Mouse (Mus musculus) heart, embryonic 10.5 days (tissue): Measurements from ENCODE around the gene Fblim1. TPM values are rescaled to one million over a fixed set of nuclear protein-coding genes. Genes with fewer than 3 reads are reported as not detected.

Experiments
- DNase-seq: peaks from one replicate; pipeline ENCODE4 v3.0.0-alpha.2; 2017; ENCODE audit warnings: low spot score
- H3K27ac ChIP-seq: fragments of 300-500 bp; sonication (generic); 2 replicates; pipeline ENCODE4 v1.5.1; 2016; ENCODE audit warnings: mild to moderate bottlenecking
- H3K27me3 ChIP-seq: fragments of 300-500 bp; sonication (generic); 2 replicates; pipeline ENCODE4 v1.6.1; 2016; ENCODE audit warnings: mild to moderate bottlenecking; ENCODE audit not compliant: poor library complexity, insufficient read depth, severe bottlenecking
- H3K36me3 ChIP-seq: fragments of 300-500 bp; sonication (generic); 2 replicates; pipeline ENCODE4 v1.6.1; 2016; ENCODE audit warnings: mild to moderate bottlenecking, moderate library complexity
- H3K4me1 ChIP-seq: fragments of 300-500 bp; sonication (generic); 2 replicates; pipeline ENCODE4 v1.6.1; 2016; ENCODE audit warnings: mild to moderate bottlenecking
- H3K4me3 ChIP-seq: fragments of 300-500 bp; sonication (generic); 2 replicates; pipeline ENCODE4 v1.5.1; 2016; ENCODE audit warnings: mild to moderate bottlenecking, moderate library complexity
- H3K9me3 ChIP-seq: fragments of 300-500 bp; sonication (generic); 2 replicates; pipeline ENCODE4 v1.6.1; 2016; ENCODE audit warnings: mild to moderate bottlenecking, moderate library complexity
- WGBS: fragments of 180-500 bp; shearing (Covaris S2); methylation state at CpG from one replicate; pipeline ENCODE4 v1.1.7; 2016; 5-methylcytosine and 5-hydroxymethylcytosine counted together
- polyA plus RNA-seq: library from polyadenylated mRNA; unstranded; fragments of >200 nt; fragmentation: Nextera tagmentation; extraction: Ambion mirVana; gene quantifications from 2 replicates; pipeline ENCODE4 v1.2.1, GENCODE M21; 2016

Fblim1 gene
- polyA plus RNA-seq, 1 experiment from 2014 or later = 62.7 TPM

DNA sequence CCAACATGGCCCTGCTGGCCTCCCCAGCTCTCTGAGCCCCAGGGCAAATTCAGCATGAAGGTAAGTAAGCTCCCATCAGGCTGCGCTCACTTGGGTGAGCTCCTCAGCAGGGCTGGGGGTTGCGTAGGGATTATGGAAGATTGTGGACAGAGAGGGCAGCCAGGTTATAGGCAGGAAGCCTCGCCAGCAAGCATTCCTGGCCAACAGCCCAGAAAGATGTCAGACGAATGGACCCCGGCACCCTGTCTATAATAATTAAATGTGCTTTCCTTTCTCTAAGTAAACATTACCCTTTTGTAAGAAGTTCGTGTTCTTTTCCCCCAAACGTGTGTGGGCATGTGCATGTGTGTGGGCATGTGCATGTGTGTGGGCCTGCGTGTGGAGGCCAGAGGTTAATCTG, 1.4 kb downstream of the Fblim1 start:
- WGBS = 72% methylated on average over 8 of the region's 8 CpGs
- DNase-seq = no peak
- H3K27me3 ChIP-seq = peaks cover 7% of the 10 kb centered on the region; the same call in 1 of the 2 replicates
- H3K4me3 ChIP-seq = no peak overlapping the region
- no peaks in the 10 kb centered on the region for H3K36me3 ChIP-seq
- peak overlapping the region; percentile 49 for H3K27ac ChIP-seq
- no peaks in the 10 kb centered on the region for H3K9me3 ChIP-seq
- H3K4me1 ChIP-seq = peaks cover 51% of the 10 kb centered on the region

DNA sequence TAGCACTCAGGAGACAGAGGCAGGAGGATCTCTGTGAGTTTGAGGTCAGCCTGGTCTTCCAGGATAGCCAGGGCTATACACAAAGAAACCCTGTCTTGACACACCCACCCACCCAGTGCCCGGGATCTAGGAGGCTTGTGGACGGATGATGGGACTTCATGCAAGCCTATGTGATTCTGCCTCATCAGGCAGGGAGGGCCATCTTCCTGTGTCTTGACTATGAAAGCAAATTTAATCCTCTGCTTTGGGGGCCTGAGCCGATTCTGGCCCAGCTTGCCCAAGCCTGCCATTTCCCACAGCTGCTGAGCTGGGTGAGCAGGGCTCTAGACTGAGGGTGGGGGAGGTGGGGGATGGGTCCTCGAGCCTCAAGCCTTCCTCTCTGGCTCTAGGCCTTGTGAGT, 2.0 kb downstream of the Fblim1 start:
- Histone ChIP-seq H3K4me3 (no peak overlapping the region), H3K9me3 (no peaks in the 10 kb centered on the region), H3K27ac (peak overlapping the region; percentile 49), H3K4me1 (peaks cover 57% of the 10 kb centered on the region), H3K27me3 (peaks cover 7% of the 10 kb centered on the region; the same call in 1 of the 2 replicates), H3K36me3 (no peaks in the 10 kb centered on the region)
- DNase-seq = no peak
- WGBS = 73% methylated on average over 4 of the region's 4 CpGs

DNA sequence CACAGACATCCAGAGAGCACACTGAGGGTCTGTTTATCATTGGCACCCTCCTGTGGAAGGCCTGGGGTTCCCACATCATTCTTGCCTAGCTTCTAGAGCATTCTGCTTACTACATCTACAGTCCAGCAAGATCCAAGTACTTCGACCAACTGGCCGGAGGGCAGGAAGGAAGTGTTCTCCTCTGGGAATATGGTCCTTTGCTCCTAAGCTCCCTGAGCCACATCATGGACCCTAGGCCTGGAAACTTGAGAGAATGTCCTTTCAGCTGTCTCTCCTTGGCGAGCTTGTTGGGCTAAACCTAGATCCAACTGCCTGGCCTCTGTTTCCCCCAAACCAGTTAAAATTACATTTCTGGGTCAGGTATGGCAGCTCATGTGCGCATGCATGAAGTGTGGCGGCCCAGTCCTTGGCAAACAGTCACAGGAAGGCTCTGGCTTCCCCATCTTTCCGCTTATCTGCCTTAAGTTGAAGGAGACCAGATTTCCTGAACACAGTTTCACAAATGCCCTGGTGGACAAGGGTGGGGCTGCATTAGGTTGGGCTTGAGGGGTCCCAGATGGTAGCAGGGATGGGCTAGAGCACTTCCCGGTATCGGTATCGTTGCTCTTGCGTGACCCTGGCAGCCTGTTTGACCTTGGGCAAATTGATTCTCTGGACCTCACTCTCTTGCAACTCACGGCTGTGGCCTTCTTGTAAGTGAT, 3.2 kb downstream of the Fblim1 start:
- Histone ChIP-seq H3K27ac (peak overlapping the region; percentile 91; the same call in 1 of the 2 replicates), H3K27me3 (peaks cover 7% of the 10 kb centered on the region; the same call in 1 of the 2 replicates), H3K36me3 (no peaks in the 10 kb centered on the region), H3K9me3 (no peaks in the 10 kb centered on the region), H3K4me3 (no peak overlapping the region), H3K4me1 (peaks cover 69% of the 10 kb centered on the region)
- no peak for DNase-seq
- 58% methylated on average over 11 of the region's 11 CpGs for WGBS

DNA sequence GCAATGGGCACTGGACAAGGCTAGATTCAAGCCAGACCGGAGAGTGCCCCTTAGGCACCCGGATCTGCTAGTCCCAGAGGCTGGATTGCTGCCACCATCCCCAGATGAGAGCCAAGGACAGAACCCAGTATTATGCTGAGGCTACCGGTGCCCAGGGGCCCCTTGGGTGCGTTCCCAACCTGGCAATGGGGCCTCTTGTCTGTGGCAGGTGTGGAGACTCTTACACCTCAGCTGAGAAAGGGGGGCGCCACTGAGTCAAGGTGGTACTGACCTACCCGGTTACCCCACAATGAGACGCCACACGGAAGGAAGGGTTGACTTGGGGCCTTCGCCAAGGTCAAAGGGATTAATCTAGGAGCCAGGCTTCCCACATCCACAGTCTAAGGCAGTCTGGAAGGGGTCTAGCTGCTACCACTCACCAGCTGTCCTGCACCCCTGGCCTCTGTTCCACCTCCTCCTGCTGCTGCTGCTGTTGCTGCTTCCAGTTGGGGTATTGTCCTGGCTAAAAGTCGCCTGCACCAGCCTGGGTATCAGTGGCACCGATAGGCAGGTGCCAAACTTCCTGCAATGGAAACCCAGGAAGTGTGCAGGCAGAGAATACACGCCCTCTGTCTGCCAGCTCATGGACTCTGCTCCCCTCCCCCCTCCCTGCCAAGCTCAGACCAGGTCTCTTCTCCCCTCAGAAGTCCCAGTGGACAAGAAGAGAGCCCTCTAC, 4.6 kb downstream of the Fblim1 start:
- no peak overlapping the region; the same call in 1 of the 2 replicates for H3K4me3 ChIP-seq
- DNase-seq = no peak
- peak overlapping the region; percentile 91 for H3K27ac ChIP-seq
- peaks cover 7% of the 10 kb centered on the region; the same call in 1 of the 2 replicates for H3K27me3 ChIP-seq
- peaks cover 78% of the 10 kb centered on the region for H3K4me1 ChIP-seq
- H3K36me3 ChIP-seq = no peaks in the 10 kb centered on the region
- 66% methylated on average over 12 of the region's 12 CpGs for WGBS
- H3K9me3 ChIP-seq = no peaks in the 10 kb centered on the region

DNA sequence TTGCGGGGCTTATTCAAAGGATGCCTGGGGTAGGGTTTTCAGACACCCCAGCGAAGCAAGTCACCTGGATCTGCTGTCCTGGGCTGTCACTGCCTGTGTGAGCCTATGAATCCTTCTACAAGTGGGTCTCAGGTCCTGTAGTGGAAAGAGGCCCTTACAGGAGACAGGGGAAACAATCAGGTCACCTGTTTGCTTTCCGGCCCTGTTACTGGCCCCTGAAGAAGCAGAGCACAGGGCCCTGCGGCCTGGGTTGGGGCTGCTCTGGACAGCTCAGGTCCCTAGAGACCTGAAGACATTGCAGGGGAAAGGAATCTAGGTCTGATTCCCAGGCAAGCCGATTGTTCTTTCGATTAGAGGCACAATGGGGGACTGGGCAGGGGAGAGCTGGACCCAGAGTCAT, 5.5 kb downstream of the Fblim1 start:
- peaks cover 74% of the 10 kb centered on the region for H3K4me1 ChIP-seq
- 29% methylated on average over 6 of the region's 6 CpGs for WGBS
- peak overlapping the region; percentile 79 for H3K4me3 ChIP-seq
- H3K27me3 ChIP-seq = peaks cover 7% of the 10 kb centered on the region; the same call in 1 of the 2 replicates
- DNase-seq = no peak
- H3K36me3 ChIP-seq = peaks cover 4% of the 10 kb centered on the region
- H3K9me3 ChIP-seq = no peaks in the 10 kb centered on the region
- H3K27ac ChIP-seq = peak overlapping the region; percentile 91

DNA sequence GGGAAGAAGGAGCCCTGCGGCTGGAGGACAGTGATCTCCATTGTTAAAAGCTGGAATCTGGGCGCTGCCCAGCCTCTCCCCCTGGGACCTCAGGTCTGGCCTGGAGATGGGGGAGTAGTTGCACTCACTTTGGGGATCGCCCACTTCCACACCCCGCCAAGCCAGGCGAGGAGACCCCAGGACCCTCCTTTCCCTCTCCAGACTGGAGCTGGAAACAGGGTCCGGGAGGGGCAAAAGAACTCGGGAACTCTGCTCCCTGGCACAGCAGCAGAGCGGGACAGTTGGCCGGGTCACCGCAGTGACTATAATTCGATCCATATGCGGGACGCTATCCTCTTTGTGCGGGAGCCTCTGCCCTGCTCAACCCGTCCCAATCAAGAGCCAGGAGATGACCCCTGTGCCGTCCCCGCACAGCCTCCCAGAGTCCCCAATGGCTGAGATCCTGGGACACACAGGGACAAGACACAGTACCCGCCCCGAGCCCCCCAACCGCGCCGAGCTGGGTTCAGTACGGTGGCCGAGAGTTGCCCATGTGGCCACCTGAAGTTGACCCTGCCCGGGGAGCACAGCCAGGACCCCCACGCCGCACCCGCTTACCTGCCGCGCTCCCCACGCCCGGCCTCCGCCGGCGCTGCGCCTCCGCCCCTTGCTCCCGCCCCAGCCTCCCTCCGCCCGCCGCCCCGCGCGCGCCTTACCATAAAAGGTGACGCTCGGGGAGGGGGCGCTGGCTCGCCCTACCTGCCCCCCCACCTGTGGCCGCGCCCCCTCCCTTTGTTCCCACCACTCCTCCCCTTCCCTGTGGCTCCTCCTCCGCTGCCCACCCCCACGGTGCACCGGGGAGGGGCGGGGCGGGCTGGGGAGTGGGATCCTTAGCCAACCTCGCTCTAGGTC, 6.4 kb downstream of the Fblim1 start:
- Histone ChIP-seq H3K9me3 (no peaks in the 10 kb centered on the region), H3K4me3 (peak overlapping the region; percentile 79), H3K27me3 (peaks cover 7% of the 10 kb centered on the region; the same call in 1 of the 2 replicates), H3K4me1 (peaks cover 72% of the 10 kb centered on the region), H3K27ac (peak overlapping the region; percentile 91), H3K36me3 (peaks cover 12% of the 10 kb centered on the region)
- DNase-seq = no peak
- WGBS = under 1% methylated on average over 56 of the region's 57 CpGs

DNA sequence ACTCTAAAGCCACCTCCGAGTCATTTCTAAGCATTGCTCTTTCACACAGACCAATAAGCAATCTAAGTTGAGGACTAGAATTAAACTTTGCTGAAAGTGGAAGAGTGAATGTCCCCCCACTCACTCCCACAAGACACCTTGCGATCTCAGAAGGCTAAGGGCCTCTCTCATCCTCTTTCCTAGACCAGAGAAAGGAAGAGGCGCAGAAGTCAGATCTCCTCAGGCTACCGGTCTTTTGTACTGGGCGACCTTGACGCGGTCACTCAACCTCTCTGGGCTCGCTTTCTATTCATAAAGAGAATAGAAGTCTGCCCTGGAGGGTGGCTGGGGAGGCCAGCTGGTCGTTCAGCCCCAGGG, 7.0 kb downstream of the Fblim1 start:
- WGBS = under 1% methylated on average over 9 of the region's 9 CpGs
- Histone ChIP-seq H3K27me3 (peaks cover 7% of the 10 kb centered on the region; the same call in 1 of the 2 replicates), H3K4me1 (peaks cover 66% of the 10 kb centered on the region), H3K27ac (peak overlapping the region; percentile 91), H3K36me3 (peaks cover 19% of the 10 kb centered on the region), H3K9me3 (no peaks in the 10 kb centered on the region), H3K4me3 (peak overlapping the region; percentile 79)
- no peak for DNase-seq

DNA sequence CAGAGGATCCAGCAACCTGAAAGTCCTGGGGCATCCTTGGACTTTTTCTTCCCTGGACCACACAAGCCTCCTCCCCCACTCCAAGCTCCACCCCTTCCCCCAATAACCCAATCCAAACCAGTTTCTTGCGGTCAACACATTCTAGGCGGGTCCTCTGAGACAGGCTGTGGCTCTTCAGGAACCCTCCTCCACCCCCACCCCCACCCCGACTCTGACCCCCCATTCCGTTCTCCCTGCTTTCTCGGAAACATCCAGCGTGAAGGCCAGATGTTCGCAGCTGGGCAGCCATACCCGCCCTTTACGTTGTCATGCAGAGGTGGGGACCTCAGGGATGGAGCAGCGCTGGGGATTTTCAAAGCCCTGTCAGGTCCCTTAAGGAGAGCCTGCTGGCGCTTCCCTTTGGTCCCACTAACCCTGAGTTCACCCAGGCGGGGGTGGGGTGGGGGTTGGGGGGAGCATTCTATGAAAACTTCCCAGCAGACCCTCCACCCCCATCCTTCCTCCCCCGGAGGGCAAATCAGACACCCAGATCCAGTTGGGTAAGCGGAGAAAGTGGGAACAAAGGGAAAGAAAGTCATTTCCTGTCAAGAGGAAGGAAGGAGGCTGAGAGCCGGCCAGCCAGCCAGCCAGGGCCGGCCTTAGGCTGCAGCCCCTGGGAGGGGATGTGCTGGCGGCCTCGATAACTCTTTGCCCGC, 7.5 kb downstream of the Fblim1 start:
- Histone ChIP-seq H3K36me3 (peaks cover 22% of the 10 kb centered on the region), H3K27ac (peak overlapping the region; percentile 91), H3K4me1 (peaks cover 62% of the 10 kb centered on the region), H3K9me3 (no peaks in the 10 kb centered on the region), H3K4me3 (peak overlapping the region; percentile 79), H3K27me3 (peaks cover 7% of the 10 kb centered on the region; the same call in 1 of the 2 replicates)
- no peak for DNase-seq
- WGBS = 1% methylated on average over 19 of the region's 19 CpGs

DNA sequence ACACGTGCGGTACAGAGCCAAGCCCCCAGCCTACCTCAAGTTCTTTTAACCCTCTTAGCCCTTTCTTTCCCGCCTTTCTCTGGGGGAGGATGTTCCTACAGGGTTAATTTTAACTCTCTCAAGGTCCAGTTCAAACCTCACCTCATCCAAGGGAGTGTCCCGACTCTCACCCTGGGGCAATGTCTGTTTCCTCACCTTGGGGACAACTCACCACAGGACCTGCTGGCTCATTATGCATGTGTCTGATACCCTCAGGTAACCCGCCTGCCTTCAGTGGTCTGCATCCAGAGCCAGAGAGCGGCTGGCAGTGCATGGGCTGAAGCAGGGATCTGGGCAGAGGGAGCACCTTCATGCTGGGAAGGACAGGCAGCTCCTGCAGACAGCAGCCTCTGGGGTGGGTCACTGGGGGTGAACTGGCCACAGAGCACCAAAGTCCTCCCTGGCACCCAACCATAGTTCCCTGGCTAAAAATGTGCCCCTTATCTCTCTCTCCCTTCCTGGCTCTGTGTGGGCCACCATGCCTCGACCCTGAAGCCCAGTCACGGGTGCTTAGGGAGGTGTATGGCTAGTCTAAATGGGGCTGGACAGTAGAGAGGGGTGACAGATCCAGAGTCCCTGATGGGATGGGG, 9.1 kb downstream of the Fblim1 start:
- H3K27ac ChIP-seq = no peak overlapping the region

DNA sequence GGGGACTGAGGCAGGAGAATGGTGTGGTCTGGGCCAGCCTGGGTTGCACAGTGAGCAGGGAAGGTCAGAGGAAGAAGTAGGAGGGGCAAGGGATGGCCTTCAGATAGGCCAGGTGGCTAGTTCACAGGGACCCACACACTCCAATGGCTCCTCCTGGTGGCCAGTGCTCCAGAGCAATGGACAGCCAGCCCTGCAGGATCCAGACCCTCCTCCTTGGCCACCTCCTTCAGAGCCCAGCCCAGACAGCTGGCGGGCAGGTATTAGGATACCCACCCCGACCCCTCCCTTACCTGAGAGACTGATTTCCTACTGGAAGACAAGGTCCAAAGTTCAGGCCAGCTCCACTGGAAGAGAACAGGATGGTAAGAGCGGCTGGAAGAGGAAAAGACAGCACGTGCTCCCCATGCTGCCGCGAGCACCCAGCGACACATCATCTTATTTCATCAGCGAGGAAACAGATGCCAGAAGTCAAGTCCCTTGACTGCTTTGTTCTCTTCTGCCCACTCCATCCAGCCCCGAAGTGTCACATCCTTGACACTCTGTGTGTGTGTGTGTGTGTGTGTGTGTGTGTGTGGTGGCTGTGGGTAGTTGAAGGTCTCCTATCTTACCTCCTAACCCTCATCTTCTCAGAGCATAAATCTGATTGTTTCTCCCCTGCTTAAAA, 10.2 kb downstream of the Fblim1 start:
- H3K9me3 ChIP-seq = no peaks in the 10 kb centered on the region
- DNase-seq = no peak
- 76% methylated on average over 9 of the region's 9 CpGs for WGBS
- no peaks in the 10 kb centered on the region; the same call in 1 of the 2 replicates for H3K27me3 ChIP-seq
- H3K36me3 ChIP-seq = peaks cover 47% of the 10 kb centered on the region
- no peak overlapping the region for H3K4me3 ChIP-seq
- peaks cover 38% of the 10 kb centered on the region for H3K4me1 ChIP-seq
- H3K27ac ChIP-seq = no peak overlapping the region

More for the DNA sequence above, 9.1 kb downstream of the Fblim1 start:
- Histone ChIP-seq H3K4me1 (peaks cover 48% of the 10 kb centered on the region), H3K27me3 (peaks cover 7% of the 10 kb centered on the region; the same call in 1 of the 2 replicates), H3K4me3 (no peak overlapping the region), H3K36me3 (peaks cover 37% of the 10 kb centered on the region), H3K9me3 (no peaks in the 10 kb centered on the region)
- WGBS = 72% methylated on average over 8 of the region's 8 CpGs
- no peak for DNase-seq

DNA sequence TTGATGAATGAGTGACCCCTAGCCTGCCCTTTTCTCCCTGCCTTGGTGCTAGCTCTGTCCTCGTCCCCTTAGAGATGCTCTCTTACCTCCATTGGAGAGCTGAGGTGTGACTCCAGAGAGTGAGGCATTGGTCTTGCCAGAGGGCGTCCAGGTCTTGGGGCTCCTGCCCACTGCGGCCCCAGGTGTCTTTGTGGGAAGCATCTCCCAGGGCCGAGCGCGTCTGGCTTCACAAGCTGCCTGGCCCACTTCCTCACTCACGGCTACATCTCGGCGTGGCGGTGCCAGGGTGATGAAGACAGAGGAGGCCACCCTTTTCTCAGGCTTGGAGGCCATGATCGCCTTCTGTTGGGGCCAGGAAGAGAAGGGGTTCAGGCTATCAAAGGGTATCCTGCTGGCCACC, 10.8 kb downstream of the Fblim1 start:
- WGBS = 93% methylated on average over 11 of the region's 11 CpGs
- Histone ChIP-seq H3K36me3 (peaks cover 51% of the 10 kb centered on the region), H3K9me3 (no peaks in the 10 kb centered on the region), H3K27ac (no peak overlapping the region), H3K27me3 (no peaks in the 10 kb centered on the region), H3K4me1 (peaks cover 32% of the 10 kb centered on the region), H3K4me3 (no peak overlapping the region)
- no peak for DNase-seq
